Mouse (Mus musculus): Measurements from ENCODE around the gene Igsf21.

- TF ChIP-seq CTCF (IDR thresholded peaks at IDR 0.05; ENCODE audit: low read depth, low read length) (peak; percentile 37), POLR2A (IDR thresholded peaks at IDR 0.05; ENCODE audit: insufficient read depth, low read length) (no peak)
Measured at GRCm38 (mm10) chr4:140143178-140143577, 103.4 kb downstream of the Igsf21 start.

Measured in ES-Bruce4 (cell line).